In the genomic region with DNA sequence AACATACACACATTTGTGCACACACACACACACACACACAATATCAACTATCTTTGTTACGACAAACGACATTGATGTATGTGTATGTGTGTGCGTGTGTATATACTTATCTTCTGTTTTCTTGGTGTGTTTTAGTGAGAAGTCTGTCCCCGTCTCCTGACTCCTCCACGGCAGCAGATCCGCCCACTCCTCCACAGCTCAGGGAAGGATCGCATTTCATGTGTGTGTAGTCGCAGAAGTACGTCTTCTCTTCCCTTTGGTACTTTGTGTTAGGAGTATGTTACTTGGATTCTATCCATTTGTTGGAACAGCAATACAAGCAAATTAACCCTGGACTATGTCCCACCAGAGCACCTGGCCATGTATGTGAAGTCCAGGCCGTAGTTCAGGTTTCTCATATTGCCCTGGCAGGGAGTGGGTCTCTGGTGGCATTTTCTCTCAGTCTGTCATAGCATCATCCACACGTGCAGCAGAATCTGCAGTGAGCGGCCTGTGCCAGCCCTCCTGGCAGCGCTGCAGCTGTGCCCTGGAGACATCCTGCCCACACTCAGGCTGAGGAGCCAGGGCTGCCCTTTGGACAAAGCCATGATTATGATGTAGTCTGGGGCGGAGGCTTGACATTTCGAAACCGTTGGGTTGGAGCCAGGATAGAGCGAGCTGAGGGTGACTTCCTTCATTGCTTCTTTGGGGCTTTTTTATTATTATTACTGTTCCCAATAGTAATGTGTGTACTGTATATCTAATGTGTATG, we compare ENCODE assay signal across 9 mouse cellular contexts. TPM values are rescaled to one million over a fixed set of nuclear protein-coding genes. Genes with fewer than 3 reads are reported as not detected.
A peak's percentile ranks its signal among the peaks of the same experiment; 100 is the strongest.
DNase-seq lines count a peak whose midpoint lies in the region; ATAC-seq and TF ChIP-seq lines count a peak whose summit lies in the region.
"Had no signal": no experiment of that assay in that cellular context is flagged by ENCODE, and none has a peak within 500 bp of the region (broad histone marks: within the 10 kb centered on the region; RNA-seq: fewer than 3 reads in every experiment).

No protein-coding gene starts in this region.

- H3K79me2 ChIP-seq in heart, adult 2 months (replicated peaks; ENCODE audit: control insufficient read depth, insufficient read depth, low read length): no peaks in the 10 kb centered on the region

- no peak for TF ChIP-seq CTCF in heart, adult 2 months (IDR thresholded peaks at IDR 0.05)
- no peak for TF ChIP-seq CTCF in layer of hippocampus, adult 2 months (conservative IDR thresholded peaks at IDR 0.05)

- no peak overlapping the region for H3K9ac ChIP-seq in heart, adult 2 months (ENCODE audit: low read depth, low read length)
- H3K9ac ChIP-seq: limb, embryonic 12.5 days had no signal

- no peaks in the 10 kb centered on the region for H3K27me3 ChIP-seq in heart, adult 2 months (ENCODE audit: control insufficient read depth, insufficient read depth, low read length)
- no peaks in the 10 kb centered on the region for H3K27me3 ChIP-seq in heart, embryonic 10.5 days (ENCODE audit: insufficient read depth, poor library complexity, severe bottlenecking)
- H3K27me3 ChIP-seq: limb, embryonic 12.5 days had no signal

- H3K4me3 ChIP-seq in heart, adult 2 months: no peak overlapping the region
- no peak overlapping the region for H3K4me3 ChIP-seq in heart, embryonic 10.5 days
- no peak overlapping the region for H3K4me3 ChIP-seq in layer of hippocampus, adult 2 months
- H3K4me3 ChIP-seq: limb, embryonic 12.5 days had no signal

- WGBS in heart, adult 2 months: 77% methylated on average over 17 of the region's 17 CpGs
- WGBS in heart, embryonic 10.5 days: 84% methylated on average over 17 of the region's 17 CpGs

- H3K4me1 ChIP-seq in heart, adult 2 months (ENCODE audit: control insufficient read depth, insufficient read depth, low read length): no peaks in the 10 kb centered on the region
- no peaks in the 10 kb centered on the region for H3K4me1 ChIP-seq in heart, embryonic 10.5 days
- H3K4me1 ChIP-seq: limb, embryonic 12.5 days had no signal

- H3K9me3 ChIP-seq in heart, embryonic 10.5 days: no peaks in the 10 kb centered on the region
- H3K9me3 ChIP-seq: limb, embryonic 12.5 days had no signal

- H3K27ac ChIP-seq in heart, adult 2 months: no peak overlapping the region; the same call in 1 of the 2 replicates
- H3K27ac ChIP-seq in heart, embryonic 10.5 days: no peak overlapping the region
- H3K27ac ChIP-seq in layer of hippocampus, adult 2 months: peak overlapping the region; percentile 56
- H3K27ac ChIP-seq: limb, embryonic 12.5 days had no signal

- DNase-seq in heart, adult 2 months: peak; percentile 62 to 63
- no peak for DNase-seq in heart, embryonic 10.5 days (ENCODE audit: low spot score)
- DNase-seq in cerebellum, adult 18-20 months: peak; percentile 54 to 59
- peak; percentile 39 to 51 for DNase-seq in layer of hippocampus, adult 2 months (ENCODE audit: low spot score in 2 of 2)
- DNase-seq in lung, postnatal 36 days: peak; percentile 80
- no peak for DNase-seq in thymus, postnatal 10 days (ENCODE audit: low spot score in 2 of 2)
- no peak for DNase-seq in spleen, postnatal 10 days (ENCODE audit: low spot score in 2 of 2)

- TF ChIP-seq EP300 in heart, adult 2 months (IDR thresholded peaks at IDR 0.05; ENCODE audit: insufficient read depth, low read depth, low read length): no peak

- intact Hi-C loops in heart, adult 2 months (cut with DNase I): loop anchor here (5.0 kb wide), 1 partner anchor 119 kb away; no protein-coding TSS in a partner anchor

- no peak for TF ChIP-seq POLR2A in heart, adult 2 months (IDR thresholded peaks at IDR 0.05; ENCODE audit: insufficient read depth, low read depth, low read length)

- ATAC-seq in granulocyte monocyte progenitor cell, adult 5-6 weeks (replicated peaks; ENCODE audit: poor library complexity, severe bottlenecking): peak; percentile 95

- H3K36me3 ChIP-seq in heart, adult 2 months (ENCODE audit: control insufficient read depth, insufficient read depth, low read length): no peaks in the 10 kb centered on the region
- H3K36me3 ChIP-seq in heart, embryonic 10.5 days: peaks cover 67% of the 10 kb centered on the region

RNA-seq across cellular contexts. Expression of a gene that starts 28.9 kb away (rescaled TPM):
- 10 to 100 TPM; 35.3 to 37.5 TPM for total RNA-seq in heart, adult 2 months (2021)
- polyA plus RNA-seq in heart, adult 2 months (2012; rRNA removed): 15.0 and 22.5 TPM in 2 replicates
- polyA plus RNA-seq in heart, embryonic 10.5 days (2016; fragmentation: Nextera tagmentation; extraction: Ambion mirVana): 7.0 and 11.0 TPM in 2 replicates
- 32.0 and 38.7 TPM in 2 replicates for total RNA-seq in granulocyte monocyte progenitor cell, adult 5-6 weeks (2014; fragmentation: Nextera tagmentation)
- total RNA-seq in granulocyte monocyte progenitor cell, adult 5-6 weeks (2017): 39.4 and 55.3 TPM in 2 replicates
- total RNA-seq in layer of hippocampus, adult 2 months (2021): 10 to 100 TPM; 52.3 to 61.4 TPM

Comparison
In these comparisons a context has a peak if more than half of its experiments do, and no peak if none do; other contexts are left out.
1. DNase-seq: peak in heart, adult 2 months (2 of 2), cerebellum, adult 18-20 months (2 of 2), layer of hippocampus, adult 2 months (2 of 2) and lung, postnatal 36 days (single experiment); none in heart, embryonic 10.5 days (single experiment), thymus, postnatal 10 days (0 of 2) and spleen, postnatal 10 days (0 of 2).